11 mouse cellular contexts compared by ENCODE assay signal in the genomic region with DNA sequence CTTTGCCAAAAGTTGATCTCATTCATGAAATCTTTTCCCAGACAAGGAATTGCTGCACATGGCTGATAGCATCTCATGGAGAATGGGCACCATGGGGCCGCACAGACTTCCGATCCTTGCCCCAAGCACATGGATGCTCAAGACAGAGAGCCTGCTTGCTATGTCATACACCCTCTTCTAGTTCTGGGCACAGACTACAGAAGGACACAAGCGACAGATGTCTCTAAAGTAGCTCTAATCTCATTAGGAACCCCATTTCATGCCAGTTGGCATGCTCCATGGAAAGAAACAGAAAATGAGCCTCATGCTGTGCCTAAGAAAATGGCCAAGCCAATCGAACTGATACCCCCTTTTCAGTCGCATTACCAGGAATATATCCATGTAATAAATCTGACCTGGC.
DNase-seq lines count a peak whose midpoint lies in the region; ATAC-seq lines count a peak whose summit lies in the region.
"Had no signal": no experiment of that assay in that cellular context is flagged by ENCODE, and none has a peak within 500 bp of the region (broad histone marks: within the 10 kb centered on the region; RNA-seq: fewer than 3 reads in every experiment).

No protein-coding gene starts in this region.

- H3K27me3 ChIP-seq in heart, embryonic 12.5 days (replicated peaks) = no peaks in the 10 kb centered on the region
- no peaks in the 10 kb centered on the region for H3K27me3 ChIP-seq in midbrain, embryonic 13.5 days
- no peaks in the 10 kb centered on the region for H3K27me3 ChIP-seq in midbrain, embryonic 15.5 days (replicated peaks)
- no peaks in the 10 kb centered on the region for H3K27me3 ChIP-seq in neural tube, embryonic 15.5 days (replicated peaks)
- H3K27me3 ChIP-seq: liver, embryonic 15.5 days had no signal

- H3K27ac ChIP-seq in heart, embryonic 12.5 days (ENCODE audit: poor library complexity, severe bottlenecking) = no peak overlapping the region
- H3K27ac ChIP-seq in midbrain, embryonic 13.5 days = no peak overlapping the region
- no peak overlapping the region for H3K27ac ChIP-seq in midbrain, embryonic 15.5 days
- no peak overlapping the region for H3K27ac ChIP-seq in neural tube, embryonic 15.5 days (replicated peaks)
- H3K27ac ChIP-seq: liver, embryonic 15.5 days had no signal

- DNase-seq in heart, adult 11 months = peak; percentile 89
- peak; percentile 5 for DNase-seq in gastrocnemius, postnatal 25 days
- peak; percentile 76 for DNase-seq in retina, postnatal 1 day
- no peak for DNase-seq in adrenal gland, adult 2 months
- DNase-seq: thymus, adult 18-20 months had no signal

- WGBS in heart, embryonic 12.5 days = 79% methylated on average over 5 of the region's 5 CpGs
- 41% methylated on average over 5 of the region's 5 CpGs for WGBS in midbrain, embryonic 13.5 days
- 31% methylated on average over 5 of the region's 5 CpGs for WGBS in midbrain, embryonic 15.5 days
- 56% methylated on average over 5 of the region's 5 CpGs for WGBS in neural tube, embryonic 15.5 days

- H3K9ac ChIP-seq in heart, embryonic 12.5 days = no peak overlapping the region
- no peak overlapping the region for H3K9ac ChIP-seq in midbrain, embryonic 13.5 days (replicated peaks)
- H3K9ac ChIP-seq in midbrain, embryonic 15.5 days = no peak overlapping the region
- H3K9ac ChIP-seq in neural tube, embryonic 15.5 days (replicated peaks) = no peak overlapping the region
- H3K9ac ChIP-seq: liver, embryonic 15.5 days had no signal

- no peaks in the 10 kb centered on the region for H3K36me3 ChIP-seq in heart, embryonic 12.5 days
- H3K36me3 ChIP-seq in midbrain, embryonic 13.5 days = no peaks in the 10 kb centered on the region
- no peaks in the 10 kb centered on the region for H3K36me3 ChIP-seq in midbrain, embryonic 15.5 days (replicated peaks)
- H3K36me3 ChIP-seq in neural tube, embryonic 15.5 days = no peaks in the 10 kb centered on the region
- H3K36me3 ChIP-seq: liver, embryonic 15.5 days had no signal

- peaks cover 30% of the 10 kb centered on the region for H3K4me1 ChIP-seq in heart, embryonic 12.5 days (replicated peaks)
- peaks cover 26% of the 10 kb centered on the region for H3K4me1 ChIP-seq in midbrain, embryonic 13.5 days (replicated peaks)
- H3K4me1 ChIP-seq in midbrain, embryonic 15.5 days = peaks cover 12% of the 10 kb centered on the region
- peaks cover 12% of the 10 kb centered on the region for H3K4me1 ChIP-seq in neural tube, embryonic 15.5 days
- H3K4me1 ChIP-seq: liver, embryonic 15.5 days had no signal

- no peak for ATAC-seq in heart, embryonic 12.5 days (ENCODE audit: insufficient number of reproducible peaks, low FRiP score)
- 0 out of 2 replicates have a peak, but pooled peaks have one; percentile 31 for ATAC-seq in midbrain, embryonic 13.5 days
- no peak for ATAC-seq in midbrain, embryonic 15.5 days (replicated peaks)
- ATAC-seq in neural tube, embryonic 15.5 days (ENCODE audit: low FRiP score) = no peak
- ATAC-seq: inflammation-experienced regulatory T-cells, adult 6 months had no signal

- no peak overlapping the region for H3K4me2 ChIP-seq in heart, embryonic 12.5 days
- H3K4me2 ChIP-seq in midbrain, embryonic 13.5 days (replicated peaks) = no peak overlapping the region
- no peak overlapping the region for H3K4me2 ChIP-seq in midbrain, embryonic 15.5 days
- no peak overlapping the region for H3K4me2 ChIP-seq in neural tube, embryonic 15.5 days
- H3K4me2 ChIP-seq: liver, embryonic 15.5 days had no signal

- no peak overlapping the region for H3K4me3 ChIP-seq in heart, embryonic 12.5 days
- no peak overlapping the region for H3K4me3 ChIP-seq in midbrain, embryonic 13.5 days (replicated peaks)
- no peak overlapping the region for H3K4me3 ChIP-seq in midbrain, embryonic 15.5 days
- H3K4me3 ChIP-seq in neural tube, embryonic 15.5 days (replicated peaks) = no peak overlapping the region
- H3K4me3 ChIP-seq: liver, embryonic 15.5 days had no signal

- no peaks in the 10 kb centered on the region for H3K9me3 ChIP-seq in heart, embryonic 12.5 days (replicated peaks)
- no peaks in the 10 kb centered on the region for H3K9me3 ChIP-seq in midbrain, embryonic 13.5 days
- no peaks in the 10 kb centered on the region for H3K9me3 ChIP-seq in midbrain, embryonic 15.5 days
- no peaks in the 10 kb centered on the region for H3K9me3 ChIP-seq in neural tube, embryonic 15.5 days (replicated peaks)
- H3K9me3 ChIP-seq: liver, embryonic 15.5 days had no signal
